Mouse (Mus musculus) CH12F3 (cell line): ENCODE data around the gene Olfr1118.
"Not testable (repeated sequence)": the region's sequence is repeated elsewhere in the genome, so short reads cannot be mapped to it uniquely, and the experiment has no call there.

Experiments used
- in situ Hi-C: fragments of 300-500 bp; cut with MboI; formaldehyde crosslinking; loops from 2 replicates; pipeline ENCODE4 v1.14.3; 2020; ENCODE audit warnings: low sequenced_read_pairs

Gene Olfr1118

GRCm38 (mm10) chr2:87307281-87307680 lies at the start of gene Olfr1118:
TSS of gene Olfr1118 (plus strand) at chr2:87307581.
- in situ Hi-C loops = no loop called here

GRCm38 (mm10) chr2:87267234-87267633 lies 40.1 kb upstream of the Olfr1118 start, which contains the start of gene Olfr1116:
TSS of gene Olfr1116 (plus strand) at chr2:87267534.
- in situ Hi-C loops = no loop called here

DNA sequence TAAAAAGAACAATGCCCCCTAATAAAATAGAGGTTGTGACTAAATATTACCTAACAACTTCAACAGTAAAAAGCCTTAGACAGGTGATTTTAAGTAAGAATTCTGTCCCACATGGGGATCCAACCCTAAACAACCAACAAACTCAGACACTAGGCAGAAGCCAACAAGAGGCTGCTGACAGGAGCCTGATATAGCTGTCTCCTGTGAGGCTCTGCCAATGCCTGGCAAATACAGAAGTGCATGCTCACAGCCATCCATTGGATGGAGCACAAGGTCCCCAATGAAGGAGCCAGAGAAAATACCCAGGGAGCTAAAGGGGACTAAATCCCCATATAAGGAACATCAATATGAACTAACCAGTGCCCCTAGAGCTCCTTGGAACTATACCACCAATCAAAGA lies 13.4 kb upstream of the Olfr1118 start:
- in situ Hi-C loops = not testable (repeated sequence)

GRCm38 (mm10) chr2:87354515-87354914 lies 47.1 kb downstream of the Olfr1118 start, which contains the start of gene Olfr1120:
TSS of gene Olfr1120 (plus strand) at chr2:87354815.
- in situ Hi-C loops = no loop called here

DNA sequence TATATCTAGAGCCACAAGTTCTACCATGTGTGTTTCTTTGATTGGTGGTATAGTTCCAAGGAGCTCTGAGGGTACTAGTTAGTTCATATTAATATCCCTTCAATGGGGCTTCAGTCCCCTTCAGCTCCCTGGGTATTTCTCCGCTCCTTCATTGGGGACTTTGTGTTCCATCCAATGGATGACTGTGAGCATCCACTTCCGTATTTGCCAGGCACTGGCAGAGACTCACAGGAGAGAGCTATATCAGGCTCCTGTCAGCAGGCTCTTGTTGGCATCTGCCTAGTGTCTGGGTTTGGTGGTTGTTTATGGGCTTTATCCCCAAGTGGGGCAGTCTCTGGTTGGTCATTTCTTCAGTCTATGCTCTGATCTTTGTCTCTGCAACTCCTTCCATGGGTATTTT lies 52.7 kb downstream of the Olfr1118 start:
- in situ Hi-C loops = not testable (repeated sequence)
